Mouse (Mus musculus): ENCODE measurements around the gene Pex11g.

Gene Pex11g

GRCm38 (mm10) chr8:3480221-3480785 is 12.8 kb upstream of the Pex11g start:
- no peak for DNase-seq

- no peak for DNase-seq
These were observed 8.4 kb upstream of the Pex11g start for GRCm38 (mm10) chr8:3475715-3476429.

- DNase-seq: no peak
These were observed 3.1 kb upstream of the Pex11g start, which contains the start of gene Tex45 for GRCm38 (mm10) chr8:3470562-3470961. Gene Tex45, plus strand, starts transcription at chr8:3470862.

GRCm38 (mm10) chr8:3468838-3469237 is 1.4 kb upstream of the Pex11g start:
- no peak for DNase-seq

- no peak for DNase-seq
These were observed 536 bp upstream of the Pex11g start for GRCm38 (mm10) chr8:3467886-3468545.

- peak; percentile 50 to 75 for DNase-seq
These were observed 3.2 kb downstream of the Pex11g start for GRCm38 (mm10) chr8:3464309-3464708.

GRCm38 (mm10) chr8:3463248-3463647 is 4.2 kb downstream of the Pex11g start:
- DNase-seq: no peak

GRCm38 (mm10) chr8:3451992-3452391 is 15.5 kb downstream of the Pex11g start:
- DNase-seq: no peak

- DNase-seq: peak; percentile 76 to 84
These were observed 16.8 kb downstream of the Pex11g start for GRCm38 (mm10) chr8:3450670-3451069.

- no peak for DNase-seq
These were observed 18.3 kb downstream of the Pex11g start for GRCm38 (mm10) chr8:3449226-3449625.

GRCm38 (mm10) chr8:3439510-3439909 is 28.0 kb downstream of the Pex11g start:
- peak in 1 of 2 experiments; percentile 31 for DNase-seq

GRCm38 (mm10) chr8:3436492-3436891 is 31.0 kb downstream of the Pex11g start:
- DNase-seq: no peak

GRCm38 (mm10) chr8:3431113-3431512 is 36.4 kb downstream of the Pex11g start:
- DNase-seq: no peak

- peak; percentile 55 to 61 for DNase-seq
These were observed 37.5 kb downstream of the Pex11g start for GRCm38 (mm10) chr8:3429966-3430365.

- DNase-seq: no peak
These were observed 39.1 kb downstream of the Pex11g start for GRCm38 (mm10) chr8:3428426-3428825.

GRCm38 (mm10) chr8:3426211-3426610 is 41.3 kb downstream of the Pex11g start:
- no peak for DNase-seq

- DNase-seq: no peak
These were observed 42.3 kb downstream of the Pex11g start for GRCm38 (mm10) chr8:3425217-3425616.

- DNase-seq: no peak
These were observed 46.0 kb downstream of the Pex11g start for GRCm38 (mm10) chr8:3421507-3421906.

- no peak for DNase-seq
These were observed 47.3 kb downstream of the Pex11g start for GRCm38 (mm10) chr8:3420105-3420706.

- DNase-seq: no peak
These were observed 49.4 kb downstream of the Pex11g start for GRCm38 (mm10) chr8:3418101-3418500.

GRCm38 (mm10) chr8:3417455-3417854 is 50.0 kb downstream of the Pex11g start:
- no peak for DNase-seq

- DNase-seq: no peak
These were observed 50.6 kb downstream of the Pex11g start for GRCm38 (mm10) chr8:3416846-3417245.

- peak in 1 of 2 experiments; percentile 26 for DNase-seq
These were observed 51.8 kb downstream of the Pex11g start for GRCm38 (mm10) chr8:3415661-3416060.

GRCm38 (mm10) chr8:3415259-3415658 is 52.2 kb downstream of the Pex11g start:
- no peak for DNase-seq

Data from cerebellum, postnatal 14 days (tissue).